Mouse (Mus musculus) liver, adult 2 months (tissue): ENCODE measurements around the gene Blvra.

ENCODE experiments used
- CTCF ChIP-seq: fragments of 200-500 bp; IDR thresholded peaks from 2 replicates; pipeline ENCODE4 v1.5.1; 2011; ENCODE audit warnings: low read depth, low read length, control low read depth
- POLR2A ChIP-seq: fragments of 200-500 bp; IDR thresholded peaks from 2 replicates; pipeline ENCODE4 v1.6.1; 2011; ENCODE audit warnings: low read length, control low read depth; ENCODE audit not compliant: insufficient read depth; ENCODE audit errors: extremely low read depth

DNA sequence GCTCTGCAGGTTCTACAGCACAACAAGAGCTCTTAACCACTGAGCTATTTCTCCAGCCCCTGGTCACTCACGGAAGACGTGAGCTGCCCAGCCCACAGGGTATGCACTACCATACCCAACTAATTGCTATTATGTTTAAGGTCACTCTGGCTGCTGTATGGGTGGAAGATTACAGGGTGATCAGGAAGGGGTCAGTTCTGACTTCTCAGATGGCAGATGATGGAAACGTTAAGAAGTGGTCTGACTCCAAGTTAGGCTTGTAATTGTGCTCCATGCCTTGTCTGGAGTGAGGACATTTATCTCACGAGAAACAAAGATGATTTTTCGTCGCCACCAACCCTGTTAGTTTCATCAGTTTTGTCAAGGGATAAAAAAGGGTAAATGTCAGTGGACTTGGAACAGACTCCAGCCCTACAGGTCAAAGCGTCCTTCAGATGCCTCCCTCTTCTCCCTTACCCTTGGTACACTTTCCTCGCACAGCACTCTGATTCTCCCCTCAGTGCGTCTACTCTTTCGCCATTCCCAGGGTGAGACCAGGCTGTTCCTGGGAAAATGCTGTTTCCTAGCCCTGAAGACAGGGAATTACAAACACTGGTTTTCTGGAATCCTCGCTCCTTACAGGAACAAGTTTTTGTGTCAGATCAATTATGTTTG lies 557 bp upstream of the Blvra start:
- no peak for TF ChIP-seq POLR2A
- TF ChIP-seq CTCF = no peak
